Mouse (Mus musculus): Measurements from ENCODE around the gene Zyx. TPM values are rescaled to one million over a fixed set of nuclear protein-coding genes. Genes with fewer than 3 reads are reported as not detected.

Zyx gene
- polyA plus RNA-seq, 1 experiment from 2014 or later = 113 TPM

- 63% methylated on average over 3 of the region's 3 CpGs for WGBS
- Histone ChIP-seq H3K9ac (ENCODE audit: low read depth, low read length) (no peak overlapping the region), H3K27ac (ENCODE audit: low read depth, low read length) (no peak overlapping the region), H3K27me3 (replicated peaks; ENCODE audit: control insufficient read depth, insufficient read depth, low read length) (peaks cover 40% of the 10 kb centered on the region), H3K4me1 (replicated peaks; ENCODE audit: control insufficient read depth, insufficient read depth, low read length) (peaks cover 6% of the 10 kb centered on the region; the same call in 1 of the 2 replicates), H3K36me3 (ENCODE audit: control insufficient read depth, insufficient read depth, low read length) (no peaks in the 10 kb centered on the region), H3K4me3 (ENCODE audit: low read depth, low read length) (no peak overlapping the region), H3K9me3 (ENCODE audit: control insufficient read depth, low read length) (no peaks in the 10 kb centered on the region), H3K4me2 (no peak overlapping the region)
- ATAC-seq (replicated peaks; ENCODE audit: low FRiP score) (no peak; the same call in 1 of the 2 replicates), DNase-seq (ENCODE audit: low spot score) (no peak)
These were observed 22.9 kb upstream of the Zyx start for GRCm38 (mm10) chr6:42326509-42326908.

DNA sequence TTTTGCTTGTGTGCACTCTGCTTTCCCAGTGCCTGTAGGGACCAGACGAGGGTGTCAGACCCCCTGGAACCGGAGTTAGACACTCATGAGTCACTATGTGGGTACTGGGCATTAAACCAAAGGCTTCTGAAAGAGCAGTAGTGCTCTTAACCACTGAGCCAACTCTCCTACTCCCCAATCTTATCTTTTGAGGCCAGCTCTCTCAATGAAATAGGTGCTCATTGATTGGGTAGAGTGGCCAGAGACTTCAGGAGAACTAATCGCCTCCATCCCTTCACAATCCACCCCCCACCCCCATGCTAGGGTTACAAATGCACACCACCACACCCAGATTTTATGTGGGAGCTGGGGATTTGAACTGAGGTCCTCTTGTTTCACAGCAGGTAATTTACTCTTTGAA, 20.7 kb upstream of the Zyx start:
- Histone ChIP-seq H3K27ac (ENCODE audit: low read depth, low read length) (no peak overlapping the region), H3K27me3 (replicated peaks; ENCODE audit: control insufficient read depth, insufficient read depth, low read length) (peaks cover 17% of the 10 kb centered on the region), H3K9ac (ENCODE audit: low read depth, low read length) (no peak overlapping the region), H3K9me3 (ENCODE audit: control insufficient read depth, low read length) (no peaks in the 10 kb centered on the region), H3K4me2 (no peak overlapping the region), H3K4me1 (replicated peaks; ENCODE audit: control insufficient read depth, insufficient read depth, low read length) (peaks cover 6% of the 10 kb centered on the region; the same call in 1 of the 2 replicates), H3K36me3 (ENCODE audit: control insufficient read depth, insufficient read depth, low read length) (no peaks in the 10 kb centered on the region), H3K4me3 (ENCODE audit: low read depth, low read length) (no peak overlapping the region)
- ATAC-seq (replicated peaks; ENCODE audit: low FRiP score) (peak; percentile 62), DNase-seq (ENCODE audit: low spot score) (no peak)
- WGBS = 56% methylated on average over 3 of the region's 3 CpGs

DNA sequence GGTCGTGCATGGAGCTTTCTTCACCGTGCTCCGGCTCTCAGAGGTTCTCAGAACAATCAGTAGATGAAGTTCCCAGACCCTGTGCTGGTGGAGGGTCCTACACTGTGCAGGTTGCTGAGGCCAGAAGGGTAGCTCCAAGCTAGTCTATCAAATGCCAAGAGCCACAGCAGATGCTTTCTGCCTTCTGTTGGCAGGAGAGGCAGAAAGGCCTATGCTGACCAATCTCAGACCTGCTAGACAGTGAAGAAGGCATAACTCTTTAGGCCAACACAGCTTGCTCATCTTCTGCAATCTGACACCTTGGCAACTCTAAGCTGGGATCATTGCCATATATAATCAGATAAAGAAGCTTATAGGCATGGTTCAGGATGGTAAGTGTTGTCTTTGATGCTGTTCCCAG, 19.2 kb upstream of the Zyx start:
- no peaks in the 10 kb centered on the region for H3K9me3 ChIP-seq (ENCODE audit: control insufficient read depth, low read length)
- H3K4me2 ChIP-seq = no peak overlapping the region
- H3K36me3 ChIP-seq (ENCODE audit: control insufficient read depth, insufficient read depth, low read length) = no peaks in the 10 kb centered on the region
- no peak overlapping the region for H3K9ac ChIP-seq (ENCODE audit: low read depth, low read length)
- no peak overlapping the region for H3K4me3 ChIP-seq (ENCODE audit: low read depth, low read length)
- H3K27ac ChIP-seq (ENCODE audit: low read depth, low read length) = no peak overlapping the region
- 83% methylated on average over 3 of the region's 3 CpGs for WGBS
- peaks cover 4% of the 10 kb centered on the region; the same call in 1 of the 2 replicates for H3K4me1 ChIP-seq (replicated peaks; ENCODE audit: control insufficient read depth, insufficient read depth, low read length)
- peaks cover 3% of the 10 kb centered on the region for H3K27me3 ChIP-seq (replicated peaks; ENCODE audit: control insufficient read depth, insufficient read depth, low read length)
- ATAC-seq (replicated peaks; ENCODE audit: low FRiP score) (no peak), DNase-seq (ENCODE audit: low spot score) (no peak)

DNA sequence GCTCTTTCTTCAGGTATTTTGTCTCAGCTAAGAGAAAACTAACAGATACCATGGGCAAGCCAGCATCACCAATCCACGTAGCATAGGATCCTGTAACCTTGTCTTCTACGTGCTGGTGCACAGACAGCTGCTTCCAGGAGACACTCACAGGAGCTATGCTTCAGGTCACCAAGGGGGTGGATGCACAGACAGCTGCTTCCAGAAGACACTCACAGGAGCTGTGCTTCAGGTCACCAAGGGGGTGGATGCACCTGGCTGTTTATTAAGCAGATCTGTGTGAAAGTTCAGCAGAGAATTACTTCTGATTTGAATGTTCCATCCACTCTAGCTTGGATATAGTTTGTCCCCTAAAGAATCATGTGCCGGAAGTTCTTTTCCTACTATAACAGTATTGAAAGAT, 18.5 kb upstream of the Zyx start:
- Histone ChIP-seq H3K9ac (ENCODE audit: low read depth, low read length) (no peak overlapping the region), H3K4me3 (ENCODE audit: low read depth, low read length) (no peak overlapping the region), H3K4me1 (replicated peaks; ENCODE audit: control insufficient read depth, insufficient read depth, low read length) (peaks cover 4% of the 10 kb centered on the region; the same call in 1 of the 2 replicates), H3K27ac (ENCODE audit: low read depth, low read length) (no peak overlapping the region), H3K4me2 (no peak overlapping the region), H3K9me3 (ENCODE audit: control insufficient read depth, low read length) (no peaks in the 10 kb centered on the region), H3K27me3 (replicated peaks; ENCODE audit: control insufficient read depth, insufficient read depth, low read length) (no peaks in the 10 kb centered on the region), H3K36me3 (ENCODE audit: control insufficient read depth, insufficient read depth, low read length) (no peaks in the 10 kb centered on the region)
- ATAC-seq (replicated peaks; ENCODE audit: low FRiP score) (no peak), DNase-seq (ENCODE audit: low spot score) (no peak)
- WGBS = 81% methylated on average over 3 of the region's 3 CpGs

GRCm38 (mm10) chr6:42339189-42339588, 10.2 kb upstream of the Zyx start:
- 80% methylated on average over 2 of the region's 2 CpGs for WGBS
- Histone ChIP-seq H3K27ac (ENCODE audit: low read depth, low read length) (no peak overlapping the region), H3K9ac (ENCODE audit: low read depth, low read length) (no peak overlapping the region), H3K4me3 (ENCODE audit: low read depth, low read length) (no peak overlapping the region), H3K9me3 (ENCODE audit: control insufficient read depth, low read length) (no peaks in the 10 kb centered on the region), H3K27me3 (replicated peaks; ENCODE audit: control insufficient read depth, insufficient read depth, low read length) (no peaks in the 10 kb centered on the region), H3K4me1 (replicated peaks; ENCODE audit: control insufficient read depth, insufficient read depth, low read length) (no peaks in the 10 kb centered on the region), H3K36me3 (ENCODE audit: control insufficient read depth, insufficient read depth, low read length) (no peaks in the 10 kb centered on the region), H3K4me2 (no peak overlapping the region)
- no peak for ATAC-seq (replicated peaks; ENCODE audit: low FRiP score)
- no peak for DNase-seq (ENCODE audit: low spot score)

- no peaks in the 10 kb centered on the region for H3K9me3 ChIP-seq (ENCODE audit: control insufficient read depth, low read length)
- no peaks in the 10 kb centered on the region for H3K4me1 ChIP-seq (replicated peaks; ENCODE audit: control insufficient read depth, insufficient read depth, low read length)
- H3K4me3 ChIP-seq (ENCODE audit: low read depth, low read length) = no peak overlapping the region
- no peak overlapping the region for H3K9ac ChIP-seq (ENCODE audit: low read depth, low read length)
- H3K27ac ChIP-seq (ENCODE audit: low read depth, low read length) = no peak overlapping the region
- DNase-seq (ENCODE audit: low spot score) (no peak), ATAC-seq (replicated peaks; ENCODE audit: low FRiP score) (no peak)
- no peaks in the 10 kb centered on the region for H3K36me3 ChIP-seq (ENCODE audit: control insufficient read depth, insufficient read depth, low read length)
- H3K27me3 ChIP-seq (replicated peaks; ENCODE audit: control insufficient read depth, insufficient read depth, low read length) = no peaks in the 10 kb centered on the region
- H3K4me2 ChIP-seq = no peak overlapping the region
- WGBS = 74% methylated on average over 5 of the region's 5 CpGs
These were observed 9.4 kb upstream of the Zyx start for GRCm38 (mm10) chr6:42339981-42340380.

DNA sequence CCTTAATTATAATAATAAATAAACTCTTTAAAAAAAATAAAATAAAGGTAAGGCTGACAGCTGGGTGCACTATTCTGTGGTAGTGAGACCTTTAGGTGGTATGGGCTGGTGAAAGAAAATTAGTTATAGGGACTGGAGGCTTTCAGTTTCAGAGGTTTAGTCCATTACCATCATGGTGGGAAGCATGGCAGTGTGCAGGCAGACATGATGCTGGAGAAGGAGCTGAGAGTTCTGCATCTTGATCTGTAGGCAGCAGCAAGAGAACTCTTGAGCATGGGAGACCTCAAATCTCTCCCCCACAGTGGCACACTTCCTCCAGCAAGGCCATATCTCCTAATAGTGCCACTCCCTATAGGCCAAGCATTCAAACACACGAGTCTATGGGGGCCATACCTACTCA, 7.3 kb upstream of the Zyx start:
- ATAC-seq (replicated peaks; ENCODE audit: low FRiP score) (no peak), DNase-seq (ENCODE audit: low spot score) (no peak)
- H3K4me1 ChIP-seq (replicated peaks; ENCODE audit: control insufficient read depth, insufficient read depth, low read length) = no peaks in the 10 kb centered on the region

DNA sequence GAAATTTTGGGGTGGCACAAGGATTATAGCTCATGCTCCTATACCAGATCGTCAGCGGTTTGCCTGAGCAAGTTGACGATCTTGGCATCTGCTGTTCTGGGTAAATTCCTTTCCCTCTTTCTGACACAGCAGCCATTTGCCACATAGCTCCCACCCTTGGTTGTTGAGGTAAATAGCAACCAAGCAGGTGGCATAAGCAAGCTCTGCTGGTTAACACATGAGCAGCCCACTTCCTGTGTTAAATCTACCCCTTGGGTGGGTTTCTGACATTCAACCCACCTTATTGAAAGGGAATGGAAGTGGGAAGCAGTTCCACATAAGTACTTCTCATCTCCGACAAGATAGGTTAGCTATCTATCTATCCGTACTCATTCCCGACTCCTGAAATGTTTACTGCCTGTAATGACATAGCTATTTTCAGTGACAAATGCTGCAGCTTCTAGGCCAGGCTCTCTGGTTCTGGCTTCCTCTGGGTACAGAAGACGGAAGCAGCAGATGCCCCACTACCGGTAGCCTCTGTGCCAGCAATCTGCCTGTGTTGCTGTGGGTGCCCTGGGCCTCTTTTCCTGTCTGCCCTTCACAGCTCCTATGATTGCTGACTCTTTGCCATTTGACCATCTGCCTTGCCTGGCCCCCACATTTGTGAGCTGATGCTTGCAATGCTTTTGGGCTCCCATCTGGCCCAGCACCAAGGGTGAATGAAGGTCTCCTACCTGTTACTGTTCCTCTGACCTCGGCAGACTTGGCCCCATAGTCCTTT, 5.9 kb upstream of the Zyx start:
- Histone ChIP-seq H3K27ac (ENCODE audit: low read depth, low read length) (no peak overlapping the region), H3K4me3 (ENCODE audit: low read depth, low read length) (no peak overlapping the region), H3K4me2 (no peak overlapping the region), H3K4me1 (replicated peaks; ENCODE audit: control insufficient read depth, insufficient read depth, low read length) (no peaks in the 10 kb centered on the region), H3K9ac (ENCODE audit: low read depth, low read length) (no peak overlapping the region), H3K27me3 (replicated peaks; ENCODE audit: control insufficient read depth, insufficient read depth, low read length) (no peaks in the 10 kb centered on the region), H3K9me3 (ENCODE audit: control insufficient read depth, low read length) (no peaks in the 10 kb centered on the region), H3K36me3 (ENCODE audit: control insufficient read depth, insufficient read depth, low read length) (no peaks in the 10 kb centered on the region)
- no peak for DNase-seq (ENCODE audit: low spot score)
- 75% methylated on average over 9 of the region's 9 CpGs for WGBS
- ATAC-seq (replicated peaks; ENCODE audit: low FRiP score) = no peak

More for the DNA sequence above, 7.3 kb upstream of the Zyx start:
- Histone ChIP-seq H3K4me3 (ENCODE audit: low read depth, low read length) (no peak overlapping the region), H3K9me3 (ENCODE audit: control insufficient read depth, low read length) (no peaks in the 10 kb centered on the region), H3K27me3 (replicated peaks; ENCODE audit: control insufficient read depth, insufficient read depth, low read length) (no peaks in the 10 kb centered on the region), H3K36me3 (ENCODE audit: control insufficient read depth, insufficient read depth, low read length) (no peaks in the 10 kb centered on the region), H3K27ac (ENCODE audit: low read depth, low read length) (no peak overlapping the region), H3K4me2 (no peak overlapping the region), H3K9ac (ENCODE audit: low read depth, low read length) (no peak overlapping the region)
- WGBS = 63% methylated on average over 1 of the region's 1 CpGs

- DNase-seq (ENCODE audit: low spot score) (no peak), ATAC-seq (replicated peaks; ENCODE audit: low FRiP score) (no peak)
- no peak overlapping the region for H3K4me3 ChIP-seq (ENCODE audit: low read depth, low read length)
- 83% methylated on average over 1 of the region's 1 CpGs for WGBS
- H3K27me3 ChIP-seq (replicated peaks; ENCODE audit: control insufficient read depth, insufficient read depth, low read length) = no peaks in the 10 kb centered on the region
- H3K36me3 ChIP-seq (ENCODE audit: control insufficient read depth, insufficient read depth, low read length) = no peaks in the 10 kb centered on the region
- H3K4me1 ChIP-seq (replicated peaks; ENCODE audit: control insufficient read depth, insufficient read depth, low read length) = no peaks in the 10 kb centered on the region
- no peaks in the 10 kb centered on the region for H3K9me3 ChIP-seq (ENCODE audit: control insufficient read depth, low read length)
- H3K27ac ChIP-seq (ENCODE audit: low read depth, low read length) = no peak overlapping the region
- H3K4me2 ChIP-seq = no peak overlapping the region
- H3K9ac ChIP-seq (ENCODE audit: low read depth, low read length) = no peak overlapping the region
These were observed 5.2 kb upstream of the Zyx start for GRCm38 (mm10) chr6:42344255-42344654.

Data from liver, embryonic 11.5 days (tissue).